Mouse (Mus musculus) forebrain, postnatal 0 days (tissue): ENCODE measurements around the gene Lrrc49. TPM values are rescaled to one million over a fixed set of nuclear protein-coding genes. Genes with fewer than 3 reads are reported as not detected.
A peak's percentile ranks its signal among the peaks of the same experiment; 100 is the strongest.

Experiments
- ATAC-seq: fragments of 200-750 bp; cut with Nextera tagmentation; 2 replicates; pipeline ENCODE4 v1.8.0; 2017; ENCODE audit warnings: mild to moderate bottlenecking, moderate library complexity
- DNase-seq: peaks from one replicate; pipeline ENCODE4 v3.0.0-alpha.2; 2015
- H3K27ac ChIP-seq: fragments of 300-500 bp; sonication (generic); 2 replicates; pipeline ENCODE4 v1.5.1; 2014; ENCODE audit warnings: low read depth, mild to moderate bottlenecking, antibody characterized with exemption, low read length, moderate library complexity, mixed read lengths
- H3K27me3 ChIP-seq: fragments of 300-500 bp; sonication (generic); 2 replicates; pipeline ENCODE4 v1.6.1; 2014; ENCODE audit warnings: mild to moderate bottlenecking, low read length, mixed read lengths; ENCODE audit not compliant: insufficient read depth
- H3K36me3 ChIP-seq: fragments of 300-500 bp; sonication (generic); 2 replicates; pipeline ENCODE4 v1.6.1; 2014; ENCODE audit warnings: mild to moderate bottlenecking, moderate library complexity; ENCODE audit not compliant: insufficient read depth
- H3K4me1 ChIP-seq: fragments of 300-500 bp; sonication (generic); 2 replicates; pipeline ENCODE4 v1.6.1; 2014; ENCODE audit warnings: antibody characterized with exemption; ENCODE audit not compliant: insufficient read depth
- H3K4me2 ChIP-seq: fragments of 300-500 bp; sonication (generic); 2 replicates; pipeline ENCODE4 v1.6.1; 2014; ENCODE audit warnings: low read depth, mild to moderate bottlenecking, moderate library complexity
- H3K4me3 ChIP-seq: fragments of 300-500 bp; sonication (generic); 2 replicates; pipeline ENCODE4 v1.5.1; 2014; ENCODE audit warnings: low read depth, low read length, mixed read lengths
- H3K9ac ChIP-seq: fragments of 300-500 bp; sonication (generic); 2 replicates; pipeline ENCODE4 v1.6.1; 2014; ENCODE audit warnings: mild to moderate bottlenecking
- H3K9me3 ChIP-seq: fragments of 300-500 bp; sonication (generic); 2 replicates; pipeline ENCODE4 v1.6.1; 2016; ENCODE audit warnings: low read length
- CTCF ChIP-seq: sonication (generic); IDR thresholded peaks from 2 replicates; pipeline ENCODE4 v1.5.1; 2016; ENCODE audit warnings: antibody characterized with exemption, control low read depth, low read depth
- WGBS: fragments of 180-500 bp; shearing (Covaris S2); extraction: QIAGEN DNeasy Blood & Tissue Kit; methylation state at CpG from one replicate; pipeline ENCODE4 v1.1.7; 2014; 5-methylcytosine and 5-hydroxymethylcytosine counted together
- polyA plus RNA-seq: library from polyadenylated mRNA; unstranded; fragments of >200 nt; fragmentation: Nextera tagmentation; extraction: Ambion mirVana; gene quantifications from 2 replicates; pipeline ENCODE4 v1.2.1, GENCODE M21; 2015
- total RNA-seq: library from RNA; depleted of rRNA; stranded (reverse); fragments of >200 nt; gene quantifications from 2 replicates; pipeline ENCODE4 v1.2.3, GENCODE M21; 2014

Lrrc49 gene
- total and polyA plus RNA-seq, 2 experiments from 2014 or later: 69.6 to 85.6 TPM

GRCm38 (mm10) chr9:60571041-60571440 lies 116.9 kb downstream of the Lrrc49 start:
- Histone ChIP-seq H3K27ac (no peak overlapping the region), H3K9ac (no peak overlapping the region), H3K36me3 (no peaks in the 10 kb centered on the region), H3K9me3 (no peaks in the 10 kb centered on the region), H3K4me1 (no peaks in the 10 kb centered on the region), H3K4me3 (no peak overlapping the region), H3K4me2 (no peak overlapping the region), H3K27me3 (no peaks in the 10 kb centered on the region)
- no peak for ATAC-seq
- WGBS: 86% methylated on average over 4 of the region's 4 CpGs
- TF ChIP-seq CTCF: no peak
- no peak for DNase-seq

GRCm38 (mm10) chr9:60569366-60569765 lies 118.6 kb downstream of the Lrrc49 start:
- Histone ChIP-seq H3K4me3 (no peak overlapping the region), H3K9ac (no peak overlapping the region), H3K4me1 (no peaks in the 10 kb centered on the region), H3K27me3 (no peaks in the 10 kb centered on the region), H3K9me3 (no peaks in the 10 kb centered on the region), H3K36me3 (no peaks in the 10 kb centered on the region), H3K27ac (no peak overlapping the region), H3K4me2 (no peak overlapping the region)
- ATAC-seq (no peak), DNase-seq (no peak)
- TF ChIP-seq CTCF: no peak
- WGBS: 59% methylated on average over 2 of the region's 2 CpGs

GRCm38 (mm10) chr9:60563809-60564208 lies 124.1 kb downstream of the Lrrc49 start:
- Histone ChIP-seq H3K9me3 (no peaks in the 10 kb centered on the region), H3K4me3 (no peak overlapping the region), H3K9ac (no peak overlapping the region), H3K27me3 (no peaks in the 10 kb centered on the region), H3K36me3 (no peaks in the 10 kb centered on the region), H3K27ac (no peak overlapping the region), H3K4me2 (no peak overlapping the region), H3K4me1 (peaks cover 13% of the 10 kb centered on the region)
- no peak for TF ChIP-seq CTCF
- whole genome bisulfite sequencing: 94% methylated on average over 7 of the region's 7 CpGs
- no peak for DNase-seq
- no peak for ATAC-seq

GRCm38 (mm10) chr9:60562443-60563371 lies 125.3 kb downstream of the Lrrc49 start:
- Histone ChIP-seq H3K36me3 (no peaks in the 10 kb centered on the region), H3K27me3 (no peaks in the 10 kb centered on the region), H3K4me1 (peaks cover 13% of the 10 kb centered on the region), H3K4me3 (no peak overlapping the region), H3K9me3 (no peaks in the 10 kb centered on the region), H3K4me2 (no peak overlapping the region), H3K27ac (peak overlapping the region; percentile 23; the same call in 1 of the 2 replicates), H3K9ac (no peak overlapping the region)
- DNase-seq (no peak), ATAC-seq (no peak)
- no peak; the same call in 1 of the 2 replicates for TF ChIP-seq CTCF
- 72% methylated on average over 20 of the region's 20 CpGs for WGBS

- Histone ChIP-seq H3K4me1 (peaks cover 13% of the 10 kb centered on the region), H3K27ac (peak overlapping the region; percentile 37; the same call in 1 of the 2 replicates), H3K9ac (no peak overlapping the region), H3K27me3 (no peaks in the 10 kb centered on the region), H3K36me3 (no peaks in the 10 kb centered on the region), H3K4me2 (no peak overlapping the region), H3K9me3 (no peaks in the 10 kb centered on the region), H3K4me3 (no peak overlapping the region)
- TF ChIP-seq CTCF: no peak
- ATAC-seq (peak; percentile 84), DNase-seq (peak; percentile 78)
- WGBS: 50% methylated on average over 9 of the region's 9 CpGs
Measured at GRCm38 (mm10) chr9:60561641-60562289, 126.2 kb downstream of the Lrrc49 start.

- ATAC-seq: no peak
- H3K4me3 ChIP-seq: no peak overlapping the region
Measured at GRCm38 (mm10) chr9:60558507-60558906, 129.5 kb downstream of the Lrrc49 start.

GRCm38 (mm10) chr9:60551238-60551637 lies 136.7 kb downstream of the Lrrc49 start:
- Histone ChIP-seq H3K4me3 (no peak overlapping the region), H3K9ac (no peak overlapping the region), H3K4me2 (no peak overlapping the region), H3K9me3 (no peaks in the 10 kb centered on the region), H3K4me1 (no peaks in the 10 kb centered on the region), H3K27me3 (no peaks in the 10 kb centered on the region), H3K36me3 (no peaks in the 10 kb centered on the region), H3K27ac (no peak overlapping the region)
- no peak for ATAC-seq
- 96% methylated on average over 4 of the region's 4 CpGs for WGBS
- DNase-seq: no peak
- peak; percentile 37 for TF ChIP-seq CTCF

More at GRCm38 (mm10) chr9:60558507-60558906, 129.5 kb downstream of the Lrrc49 start:
- no peaks in the 10 kb centered on the region for H3K36me3 ChIP-seq
- H3K27ac ChIP-seq: no peak overlapping the region
- H3K4me1 ChIP-seq: peaks cover 13% of the 10 kb centered on the region
- no peak overlapping the region for H3K4me2 ChIP-seq
- no peak overlapping the region for H3K9ac ChIP-seq
- WGBS: 77% methylated on average over 3 of the region's 3 CpGs
- TF ChIP-seq CTCF: no peak
- H3K9me3 ChIP-seq: no peaks in the 10 kb centered on the region
- no peaks in the 10 kb centered on the region for H3K27me3 ChIP-seq
- no peak for DNase-seq
